In genomic region chr1:106983865-106984264, GRCm38 (mm10) we compare ENCODE assay signal across 26 mouse cellular contexts. TPM values are rescaled to one million over a fixed set of nuclear protein-coding genes. Genes with fewer than 3 reads are reported as not detected.
"Had no signal": no experiment of that assay in that cellular context is flagged by ENCODE, and none has a peak within 500 bp of the region (broad histone marks: within the 10 kb centered on the region; RNA-seq: fewer than 3 reads in every experiment).

No protein-coding gene starts in this region.

- ATAC-seq: liver, postnatal 0 days; midbrain, embryonic 16.5 days had no signal

- H3K36me3 ChIP-seq: liver, embryonic 15.5 days; lung, embryonic 15.5 days; midbrain, embryonic 10.5 days; midbrain, embryonic 12.5 days; neural tube, embryonic 13.5 days; neural tube, embryonic 15.5 days had no signal

- H3K27me3 ChIP-seq: liver, embryonic 15.5 days; lung, embryonic 15.5 days; midbrain, embryonic 12.5 days; neural tube, embryonic 13.5 days; neural tube, embryonic 15.5 days had no signal

- H3K4me2 ChIP-seq: liver, embryonic 15.5 days; lung, embryonic 15.5 days; midbrain, embryonic 12.5 days; neural tube, embryonic 13.5 days; neural tube, embryonic 15.5 days had no signal

- H3K9me3 ChIP-seq: liver, embryonic 15.5 days; lung, embryonic 15.5 days; midbrain, embryonic 10.5 days; midbrain, embryonic 12.5 days; neural tube, embryonic 13.5 days; neural tube, embryonic 15.5 days had no signal

- H3K27ac ChIP-seq: liver, embryonic 15.5 days; lung, embryonic 15.5 days; midbrain, embryonic 10.5 days; midbrain, embryonic 12.5 days; neural tube, embryonic 13.5 days; neural tube, embryonic 15.5 days had no signal

- H3K9ac ChIP-seq: liver, embryonic 15.5 days; liver, postnatal 0 days; lung, embryonic 15.5 days; midbrain, embryonic 12.5 days; neural tube, embryonic 13.5 days; neural tube, embryonic 15.5 days had no signal

- DNase-seq: liver, postnatal 0 days; lung, adult 2 months; lung, postnatal 10 days; lung, postnatal 4 days; midbrain, embryonic 14.5 days; retina, postnatal 1 day; right cerebral cortex, adult 18-20 months; right cerebral cortex, postnatal 25 days; right cerebral cortex, postnatal 4 days; spleen, adult 18-20 months; thymus, adult 18-20 months; thymus, postnatal 25 days; thymus, postnatal 4 days had no signal

- H3K4me1 ChIP-seq: liver, embryonic 15.5 days; lung, embryonic 15.5 days; midbrain, embryonic 10.5 days; midbrain, embryonic 12.5 days; neural tube, embryonic 13.5 days; neural tube, embryonic 15.5 days had no signal

- H3K4me3 ChIP-seq: liver, embryonic 15.5 days; lung, embryonic 15.5 days; midbrain, embryonic 10.5 days; midbrain, embryonic 12.5 days; myocyte; neural tube, embryonic 13.5 days; neural tube, embryonic 15.5 days had no signal

RNA-seq across cellular contexts. Expression of gene Serpinb13, which starts 3.1 kb away (rescaled TPM):
- total RNA-seq: megakaryocyte-erythroid progenitor cell, adult 5-6 weeks had no signal
- polyA plus RNA-seq: liver, embryonic 15.5 days; liver, postnatal 0 days; lung, embryonic 15.5 days; midbrain, embryonic 10.5 days; midbrain, embryonic 12.5 days; midbrain, embryonic 14.5 days; midbrain, embryonic 16.5 days; myocyte; neural tube, embryonic 11.5 days; neural tube, embryonic 13.5 days; neural tube, embryonic 15.5 days; small intestine, adult 2 months; stomach, embryonic 14.5 days; urinary bladder, adult 2 months had no signal

RNA-seq across cellular contexts. Expression of gene Serpinb12, which starts 49.6 kb away (rescaled TPM):
- total RNA-seq: megakaryocyte-erythroid progenitor cell, adult 5-6 weeks had no signal
- polyA plus RNA-seq: liver, embryonic 15.5 days; liver, postnatal 0 days; midbrain, embryonic 10.5 days; midbrain, embryonic 12.5 days; midbrain, embryonic 14.5 days; midbrain, embryonic 16.5 days; myocyte; neural tube, embryonic 11.5 days; small intestine, adult 2 months had no signal
